Mouse (Mus musculus) MEL (cell line): Measurements from ENCODE around the gene Prkce.

Source experiments
- CTCF ChIP-seq, 3 experiments: IDR thresholded peaks in 2 of 3; conservative IDR thresholded peaks in 1 of 3; 2 replicates each; pipeline ENCODE4 v1.5.1; 2011 to 2012; ENCODE audit warnings: low read length in 3 of 3, low read depth in 2 of 3, mild to moderate bottlenecking in 2 of 3, improper control_type of control experiment in 1 of 3, inconsistent platforms in 1 of 3, mixed read lengths in 1 of 3, moderate library complexity in 1 of 3; ENCODE audit not compliant: control insufficient read depth in 1 of 3, insufficient read depth in 1 of 3, poor library complexity in 1 of 3, severe bottlenecking in 1 of 3
- EP300 ChIP-seq, 2 experiments: IDR thresholded peaks; 2 replicates each; pipeline ENCODE4 v1.6.1; 2011; ENCODE audit warnings: improper control_type of control experiment in 2 of 2, low read length in 2 of 2, low read depth in 1 of 2, mild to moderate bottlenecking in 1 of 2
- ETS1 ChIP-seq: IDR thresholded peaks from 2 replicates; pipeline ENCODE4 v1.6.1; 2012; ENCODE audit warnings: low read depth, mild to moderate bottlenecking, inconsistent platforms, low read length, improper control_type of control experiment, moderate library complexity
- GATA1 ChIP-seq: IDR thresholded peaks from 2 replicates; pipeline ENCODE4 v1.6.1; 2011; ENCODE audit warnings: low read depth, low read length, improper control_type of control experiment
- HCFC1 ChIP-seq: IDR thresholded peaks from 2 replicates; pipeline ENCODE4 v1.6.1; 2012; ENCODE audit warnings: low read depth, mild to moderate bottlenecking, inconsistent platforms, low read length, improper control_type of control experiment, moderate library complexity
- KAT2A ChIP-seq: conservative IDR thresholded peaks from 2 replicates; pipeline ENCODE4 v1.6.1; 2012; ENCODE audit warnings: low read depth, low read length, improper control_type of control experiment, inconsistent platforms
- MAX ChIP-seq: IDR thresholded peaks from 2 replicates; pipeline ENCODE4 v1.6.1; 2011; ENCODE audit warnings: low read length, improper control_type of control experiment
- MXI1 ChIP-seq: IDR thresholded peaks from 2 replicates; pipeline ENCODE4 v1.6.1; 2011; ENCODE audit warnings: mild to moderate bottlenecking, low read depth, low read length, improper control_type of control experiment
- NELFE ChIP-seq: IDR thresholded peaks from 2 replicates; pipeline ENCODE4 v1.6.1; 2011; ENCODE audit warnings: low read depth, low read length, improper control_type of control experiment
- POLR2A ChIP-seq, 2 experiments: IDR thresholded peaks; 2 replicates each; pipeline ENCODE4 v1.6.1; 2011 to 2012; ENCODE audit warnings: low read length in 2 of 2, mild to moderate bottlenecking in 2 of 2, control low read depth in 1 of 2, improper control_type of control experiment in 1 of 2, low read depth in 1 of 2, moderate library complexity in 1 of 2; ENCODE audit not compliant: control insufficient read depth in 1 of 2, insufficient read depth in 1 of 2, poor library complexity in 1 of 2
- SIN3A ChIP-seq: IDR thresholded peaks from 2 replicates; pipeline ENCODE4 v1.6.1; 2012; ENCODE audit warnings: low read length, improper control_type of control experiment, inconsistent platforms
- USF2 ChIP-seq, 2 experiments: IDR thresholded peaks; 2 replicates each; pipeline ENCODE4 v1.6.1; 2011 to 2012; ENCODE audit warnings: improper control_type of control experiment in 2 of 2, low read length in 2 of 2, borderline replicate concordance in 1 of 2, inconsistent platforms in 1 of 2, low read depth in 1 of 2, mild to moderate bottlenecking in 1 of 2; ENCODE audit not compliant: insufficient read depth in 1 of 2

DNA sequence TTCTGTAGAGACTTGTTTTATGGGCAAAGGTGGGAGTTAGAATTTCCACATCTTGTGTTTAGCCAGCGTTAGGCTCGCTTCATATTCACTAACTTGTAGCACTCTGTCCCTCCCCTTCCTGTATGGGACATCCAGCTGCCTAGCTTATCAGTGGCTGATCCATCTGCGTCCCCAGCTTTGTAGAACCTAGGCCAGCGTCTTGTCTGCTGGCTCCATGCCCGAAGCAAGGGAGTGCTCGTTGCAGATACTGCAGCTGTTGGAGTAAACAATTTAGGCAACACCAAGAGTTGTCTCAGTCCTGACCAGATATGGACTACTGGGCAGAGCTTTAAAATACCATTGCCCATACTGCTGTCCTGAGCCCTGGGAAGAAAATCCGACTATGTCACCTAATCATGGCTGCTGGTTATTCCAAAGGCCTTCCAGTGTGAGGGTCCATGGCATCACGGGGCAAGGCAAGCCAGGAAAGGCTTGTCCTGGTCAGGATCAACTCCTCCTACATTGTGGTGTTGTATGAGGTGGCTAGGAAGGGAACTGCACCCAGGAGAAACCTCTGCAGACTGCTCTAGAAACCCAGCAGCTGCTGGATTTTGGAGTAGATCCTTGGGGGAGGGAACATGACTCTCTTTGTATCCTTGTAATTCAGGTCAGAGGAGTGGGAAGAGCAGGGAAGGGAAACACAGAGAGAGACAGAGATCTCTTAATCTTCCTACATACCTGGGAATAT lies 146.0 kb downstream of the Prkce start:
- TF ChIP-seq EP300 (IDR thresholded peaks at IDR 0.05; ENCODE audit: low read depth in 1 of 2, low read length in 2 of 2): peak; percentile 92 to 97
- TF ChIP-seq POLR2A (IDR thresholded peaks at IDR 0.05; ENCODE audit: control insufficient read depth in 1 of 2, insufficient read depth in 1 of 2, low read depth in 1 of 2, low read length in 2 of 2, poor library complexity in 1 of 2): no peak
- peak in 1 of 3 experiments; percentile 21; a peak in 1 of 6 replicates for TF ChIP-seq CTCF (IDR thresholded peaks at IDR 0.05 in 2 of 3, conservative IDR thresholded peaks at IDR 0.05 in 1 of 3; ENCODE audit: control insufficient read depth in 1 of 3, insufficient read depth in 1 of 3, low read depth in 2 of 3, low read length in 3 of 3, poor library complexity in 1 of 3, severe bottlenecking in 1 of 3)
- TF ChIP-seq SIN3A: peak; percentile 92
- no peak for TF ChIP-seq KAT2A
- TF ChIP-seq ETS1: peak; percentile 99
- no peak for TF ChIP-seq USF2 (IDR thresholded peaks at IDR 0.05; ENCODE audit: borderline replicate concordance in 1 of 2, insufficient read depth in 1 of 2, low read depth in 1 of 2, low read length in 2 of 2)
- TF ChIP-seq MXI1: peak; percentile 39; the same call in 1 of the 2 replicates
- peak; percentile 98 for TF ChIP-seq GATA1
- TF ChIP-seq NELFE: no peak
- peak; percentile 61; the same call in 1 of the 2 replicates for TF ChIP-seq HCFC1
- TF ChIP-seq MAX: no peak
